Mouse (Mus musculus) hindlimb bud, embryonic 11.5 days (tissue): ENCODE measurements around the gene Gm47791.

Source experiments
- DNase-seq: peaks from one replicate; pipeline ENCODE4 v3.0.0-alpha.2; 2012; ENCODE audit warnings: low read depth, low spot score; ENCODE audit errors: extremely low spot score

Gene Gm47791

DNA sequence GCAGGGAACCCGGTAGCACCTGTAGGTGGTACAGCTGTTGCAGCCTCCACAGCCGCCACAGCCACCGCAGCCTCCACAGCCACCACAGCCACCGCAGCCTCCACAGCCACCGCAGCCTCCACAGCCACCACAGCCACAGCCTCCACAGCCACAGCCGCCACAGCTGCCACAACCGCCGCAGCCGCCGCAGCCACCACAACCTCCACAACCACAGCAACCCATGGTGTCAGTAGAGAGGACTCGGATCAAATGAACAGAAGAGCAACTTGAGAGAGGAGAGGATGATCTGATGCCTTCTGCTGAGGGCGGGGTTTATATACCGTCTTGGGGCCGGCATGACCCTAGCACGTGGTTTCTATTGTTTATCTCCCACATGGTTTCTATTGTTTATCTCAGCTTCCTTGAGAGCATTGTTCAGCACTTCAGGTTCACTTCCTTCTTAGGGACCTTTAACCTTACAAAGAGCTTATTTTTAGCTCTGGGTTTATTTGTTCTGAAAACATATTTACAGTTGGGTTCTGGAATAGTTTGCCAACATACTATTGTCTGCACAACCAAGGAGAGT lies at the start of gene Gm47791:
Gene Gm47791 (minus strand): TSS at position 222 of the 565 bp plus-strand sequence.
- DNase-seq = no peak

- DNase-seq = no peak
Measured at GRCm38 (mm10) chr1:82820626-82821186, 49.7 kb upstream of the Gm47791 start.

DNA sequence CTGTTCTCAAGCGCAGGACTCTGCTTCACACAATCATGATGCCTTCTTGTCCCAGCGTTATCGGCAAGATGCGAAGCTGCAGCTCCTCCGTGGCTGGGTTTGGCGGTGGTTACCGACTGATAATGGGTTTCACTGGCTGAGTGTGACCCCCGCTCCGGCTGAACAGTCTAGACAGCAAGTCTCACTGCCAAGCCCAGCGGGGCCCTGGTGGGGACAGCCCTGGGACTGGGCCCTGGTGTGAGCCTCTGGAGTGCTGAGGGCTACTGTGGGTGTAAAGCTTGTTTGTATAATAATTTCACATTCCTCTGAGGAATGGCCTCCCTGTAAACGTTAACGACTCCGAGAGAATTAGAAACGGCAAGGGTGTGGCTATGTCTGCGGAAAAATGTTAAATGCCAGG lies 49.1 kb upstream of the Gm47791 start:
- no peak for DNase-seq

- DNase-seq = no peak
Measured at GRCm38 (mm10) chr1:82819366-82819765, 48.3 kb upstream of the Gm47791 start.

GRCm38 (mm10) chr1:82815941-82816716 lies 45.1 kb upstream of the Gm47791 start:
- DNase-seq = no peak

GRCm38 (mm10) chr1:82811766-82812165 lies 40.7 kb upstream of the Gm47791 start:
- no peak for DNase-seq

DNA sequence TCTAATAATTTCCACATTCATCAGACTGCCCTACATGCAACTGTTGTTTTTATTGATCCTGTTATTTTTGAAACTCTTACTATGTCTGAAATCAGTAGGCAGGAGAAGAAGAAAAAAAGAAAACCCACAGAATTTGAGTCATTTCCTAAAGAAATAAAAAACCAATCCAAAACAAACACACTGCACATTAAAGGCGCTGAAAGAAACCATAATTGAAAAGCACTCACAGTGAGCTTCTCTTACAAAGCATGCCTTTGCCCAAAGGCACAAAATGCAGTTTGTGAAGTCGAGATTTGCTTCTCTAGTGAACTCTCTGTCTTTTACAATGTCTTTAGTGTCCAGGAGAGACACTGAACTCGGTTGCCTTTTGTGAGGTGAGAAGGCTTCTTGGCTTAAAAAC lies 37.5 kb upstream of the Gm47791 start:
- no peak for DNase-seq

DNA sequence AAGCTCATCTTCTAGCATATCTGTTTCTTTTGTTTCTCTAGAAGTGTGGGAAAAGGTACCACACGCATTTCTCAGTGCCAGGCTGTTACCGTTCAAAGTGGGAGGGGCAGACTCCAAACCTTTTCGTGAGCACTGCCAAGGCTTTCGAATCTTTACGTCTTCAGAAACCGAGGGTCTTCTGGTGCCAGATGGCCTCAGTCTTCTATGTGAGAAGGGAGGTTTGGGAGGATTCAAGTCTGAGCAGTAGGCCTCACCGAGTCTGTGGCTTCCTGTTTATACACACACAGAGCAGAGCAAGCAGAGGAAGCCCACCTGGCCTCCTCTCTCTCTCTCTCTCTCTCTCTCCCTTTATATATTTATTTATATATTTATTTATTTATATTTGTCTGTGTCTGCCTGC lies 36.2 kb upstream of the Gm47791 start:
- no peak for DNase-seq

- no peak for DNase-seq
Measured at GRCm38 (mm10) chr1:82806391-82806790, 35.3 kb upstream of the Gm47791 start.

GRCm38 (mm10) chr1:82804059-82804458 lies 33.0 kb upstream of the Gm47791 start:
- no peak for DNase-seq

DNA sequence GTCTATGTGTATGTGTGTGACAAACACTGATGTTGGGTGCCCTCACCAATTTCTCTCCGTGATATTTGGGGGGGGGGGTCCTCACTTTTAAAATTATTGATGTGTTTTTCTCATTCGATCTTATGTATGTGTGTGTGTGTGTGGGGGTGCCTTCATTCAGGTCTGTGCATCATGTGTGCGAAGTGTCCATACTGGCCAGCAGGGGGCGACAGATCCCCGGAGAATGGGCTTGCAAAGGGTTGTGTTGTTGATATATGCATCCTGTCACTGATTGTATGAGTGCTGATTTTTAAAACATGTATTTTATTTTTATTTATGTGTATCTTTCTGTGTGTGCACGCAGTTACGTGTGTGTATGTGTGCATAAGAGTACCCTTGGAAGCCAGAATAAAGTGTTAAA lies 32.6 kb upstream of the Gm47791 start:
- DNase-seq = no peak

- no peak for DNase-seq
Measured at GRCm38 (mm10) chr1:82801105-82801783, 30.2 kb upstream of the Gm47791 start.

- DNase-seq = no peak
Measured at GRCm38 (mm10) chr1:82798922-82799321, 27.9 kb upstream of the Gm47791 start.

GRCm38 (mm10) chr1:82798304-82798703 lies 27.3 kb upstream of the Gm47791 start:
- DNase-seq = no peak

DNA sequence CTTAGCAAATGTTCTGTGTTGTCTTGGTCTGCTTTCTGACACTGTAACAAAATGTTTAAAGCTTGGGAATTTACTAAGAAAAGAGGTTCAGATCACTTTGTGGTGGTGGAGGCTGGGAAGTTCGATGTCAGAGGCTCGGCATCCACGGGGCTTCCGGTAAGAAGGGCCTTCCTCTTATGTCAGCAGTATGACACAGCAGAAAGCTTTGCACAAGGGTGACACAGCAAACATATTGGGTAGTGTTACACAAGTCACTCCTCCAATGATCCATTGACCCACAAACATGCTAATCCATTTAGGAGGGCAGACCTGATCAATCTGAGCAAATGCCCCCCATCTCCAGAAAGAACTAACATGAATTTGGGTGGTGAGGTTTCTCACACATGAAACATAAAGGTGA lies 26.0 kb upstream of the Gm47791 start:
- no peak for DNase-seq

GRCm38 (mm10) chr1:82795702-82796443 lies 24.8 kb upstream of the Gm47791 start:
- no peak for DNase-seq

DNA sequence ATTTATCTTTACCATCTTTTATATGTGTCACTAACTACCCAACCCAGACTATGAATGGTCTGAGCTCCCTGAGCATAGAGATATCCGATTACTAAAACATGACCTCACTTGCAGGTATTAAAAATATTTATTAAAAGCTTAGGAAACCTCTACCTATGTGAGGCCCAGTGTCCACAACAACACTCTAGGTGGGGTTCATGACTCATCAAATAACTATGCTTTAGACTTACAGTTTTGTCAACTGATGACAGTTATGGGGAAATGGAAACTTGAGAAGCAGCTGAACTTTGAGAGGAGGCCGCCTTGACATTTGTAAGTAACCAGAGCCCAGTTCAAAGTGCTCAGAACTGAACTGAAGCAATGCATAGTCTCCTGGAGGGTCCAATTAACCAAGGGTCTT lies 24.2 kb upstream of the Gm47791 start:
- DNase-seq = no peak

DNA sequence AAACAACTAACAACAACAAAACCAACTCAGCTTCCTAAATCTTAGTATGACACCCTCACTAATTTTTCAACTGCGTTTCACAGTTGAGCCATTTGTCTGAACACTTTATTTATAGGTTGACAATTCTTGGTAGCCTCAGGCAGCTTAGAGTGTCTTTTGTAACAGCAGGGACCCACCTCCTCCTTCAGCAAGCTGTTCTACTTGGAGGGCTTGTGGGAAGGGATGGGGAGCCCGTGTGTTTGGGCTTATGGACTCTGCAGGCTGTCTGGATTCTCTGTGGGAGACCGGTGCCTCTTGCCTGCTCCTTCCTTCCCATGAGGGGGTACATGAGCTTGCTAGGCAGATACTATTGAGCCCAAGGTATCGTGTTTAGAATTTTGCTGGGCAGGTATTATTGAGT lies 22.9 kb upstream of the Gm47791 start:
- no peak for DNase-seq

DNA sequence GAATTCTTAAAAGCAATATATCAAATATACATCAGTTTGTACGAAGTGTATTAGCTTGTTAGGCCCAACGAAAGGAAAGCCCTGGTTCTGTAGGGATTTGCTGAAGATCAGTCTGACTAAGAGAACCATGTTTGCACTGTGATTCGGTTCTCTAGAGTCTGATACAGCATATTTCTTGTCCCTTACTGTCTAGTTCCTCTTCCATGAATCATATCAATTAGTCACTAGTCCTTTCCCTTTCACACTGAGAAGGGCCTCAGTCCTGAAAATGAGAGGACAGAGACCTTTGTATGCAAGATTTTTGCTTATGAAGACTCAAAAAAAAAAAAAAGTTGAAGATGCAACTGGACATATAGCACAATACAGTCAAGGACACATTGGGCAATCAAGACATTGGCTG lies 22.1 kb upstream of the Gm47791 start:
- no peak for DNase-seq

DNA sequence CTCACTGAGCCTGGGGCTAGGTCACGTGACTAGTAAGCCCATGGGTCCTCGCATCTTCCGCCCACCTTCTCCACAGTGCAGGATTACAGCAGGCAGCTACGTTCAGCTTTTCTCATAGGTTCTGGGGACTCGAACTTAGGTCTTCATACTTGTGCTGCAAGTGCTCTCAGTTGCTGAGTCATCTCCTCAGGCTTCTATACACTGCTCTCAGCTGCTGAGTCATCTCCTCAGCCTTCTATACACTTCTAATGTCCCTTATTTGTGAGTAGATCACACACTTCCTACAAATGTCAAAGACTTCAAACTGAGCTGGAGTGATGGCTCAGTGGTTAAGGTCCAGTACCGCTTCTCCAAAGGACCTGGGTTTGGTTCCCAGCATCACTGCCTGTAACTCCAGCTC lies 21.2 kb upstream of the Gm47791 start:
- no peak for DNase-seq

DNA sequence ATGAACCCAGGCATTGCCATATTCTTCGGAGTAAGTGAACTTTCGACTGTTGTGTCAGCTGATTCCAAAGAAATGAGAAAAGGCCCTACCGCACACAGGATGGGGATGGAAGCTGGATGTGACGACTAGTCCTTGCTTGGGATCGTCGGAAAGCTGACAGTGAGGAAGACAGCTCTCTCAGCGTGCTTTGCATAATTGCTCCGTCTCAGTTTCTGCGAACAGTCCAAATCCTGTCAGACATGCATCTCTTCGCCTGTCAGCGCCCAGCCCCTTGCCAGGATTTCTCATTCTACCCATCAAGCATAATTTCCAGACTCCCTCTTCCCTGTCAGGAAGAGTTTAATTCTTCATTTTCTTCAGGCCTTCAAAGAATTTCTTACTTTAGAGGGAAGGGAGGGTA lies 20.1 kb upstream of the Gm47791 start:
- DNase-seq = no peak
